Mouse (Mus musculus) hindbrain, embryonic 13.5 days (tissue): ENCODE data around the gene Cnnm3. TPM values are rescaled to one million over a fixed set of nuclear protein-coding genes. Genes with fewer than 3 reads are reported as not detected.
A peak's percentile ranks its signal among the peaks of the same experiment; 100 is the strongest.

Experiments
- ATAC-seq: fragments of 200-750 bp; cut with Nextera tagmentation; 2 replicates; pipeline ENCODE4 v1.8.0; 2017; ENCODE audit warnings: moderate TSS enrichment; ENCODE audit not compliant: low FRiP score
- H3K27ac ChIP-seq: fragments of 300-500 bp; sonication (generic); 2 replicates; pipeline ENCODE4 v1.5.1; 2015; ENCODE audit warnings: inconsistent platforms, mild to moderate bottlenecking, moderate library complexity
- H3K27me3 ChIP-seq: fragments of 300-500 bp; sonication (generic); 2 replicates; pipeline ENCODE4 v1.6.1; 2015; ENCODE audit warnings: mild to moderate bottlenecking, inconsistent platforms
- H3K36me3 ChIP-seq: fragments of 300-500 bp; sonication (generic); 2 replicates; pipeline ENCODE4 v1.6.1; 2015; ENCODE audit warnings: mild to moderate bottlenecking, inconsistent platforms
- H3K4me1 ChIP-seq: fragments of 300-500 bp; sonication (generic); replicated peaks from 2 replicates; pipeline ENCODE4 v1.6.1; 2015; ENCODE audit warnings: inconsistent platforms
- H3K4me2 ChIP-seq: fragments of 300-500 bp; sonication (generic); 2 replicates; pipeline ENCODE4 v1.6.1; 2015; ENCODE audit warnings: inconsistent platforms, mild to moderate bottlenecking, moderate library complexity
- H3K4me3 ChIP-seq: fragments of 300-500 bp; sonication (generic); 2 replicates; pipeline ENCODE4 v1.5.1; 2015; ENCODE audit warnings: mild to moderate bottlenecking, inconsistent platforms
- H3K9ac ChIP-seq: fragments of 300-500 bp; sonication (generic); 2 replicates; pipeline ENCODE4 v1.6.1; 2015; ENCODE audit warnings: mild to moderate bottlenecking, inconsistent platforms
- H3K9me3 ChIP-seq: fragments of 300-500 bp; sonication (generic); 2 replicates; pipeline ENCODE4 v1.6.1; 2016; ENCODE audit warnings: inconsistent platforms
- WGBS: fragments of 180-500 bp; shearing (Covaris S2); methylation state at CpG from one replicate; pipeline ENCODE4 v1.1.7; 2015; 5-methylcytosine and 5-hydroxymethylcytosine counted together
- polyA plus RNA-seq: library from polyadenylated mRNA; unstranded; fragments of >200 nt; fragmentation: Nextera tagmentation; extraction: Ambion mirVana; gene quantifications from 2 replicates; pipeline ENCODE4 v1.2.1, GENCODE M21; 2015

The Cnnm3 gene
- polyA plus RNA-seq, 1 experiment from 2014 or later, result 5.1 TPM

GRCm38 (mm10) chr1:36512089-36512965, 660 bp downstream of the Cnnm3 start:
- Histone ChIP-seq H3K9me3 (no peaks in the 10 kb centered on the region), H3K9ac (peak overlapping the region; percentile 94), H3K27me3 (no peaks in the 10 kb centered on the region), H3K27ac (peak overlapping the region; percentile 98), H3K4me2 (peak overlapping the region; percentile 94), H3K4me3 (peak overlapping the region; percentile 95), H3K4me1 (peaks cover 44% of the 10 kb centered on the region), H3K36me3 (peaks cover 13% of the 10 kb centered on the region)
- ATAC-seq, result peak; percentile 80
- under 1% methylated on average over 83 of the region's 126 CpGs for WGBS

GRCm38 (mm10) chr1:36512966-36513280, 1.3 kb downstream of the Cnnm3 start:
- Histone ChIP-seq H3K9ac (peak overlapping the region; percentile 94), H3K27me3 (no peaks in the 10 kb centered on the region), H3K36me3 (peaks cover 12% of the 10 kb centered on the region), H3K4me2 (peak overlapping the region; percentile 94), H3K4me3 (peak overlapping the region; percentile 95), H3K27ac (peak overlapping the region; percentile 98), H3K9me3 (no peaks in the 10 kb centered on the region), H3K4me1 (peaks cover 50% of the 10 kb centered on the region)
- WGBS, result 1% methylated on average over 16 of the region's 16 CpGs
- ATAC-seq, result no peak

GRCm38 (mm10) chr1:36513310-36513709, 1.6 kb downstream of the Cnnm3 start:
- Histone ChIP-seq H3K36me3 (peaks cover 14% of the 10 kb centered on the region), H3K27me3 (no peaks in the 10 kb centered on the region), H3K9me3 (no peaks in the 10 kb centered on the region), H3K4me1 (peaks cover 53% of the 10 kb centered on the region), H3K27ac (peak overlapping the region; percentile 98; the same call in 1 of the 2 replicates), H3K4me3 (peak overlapping the region; percentile 95), H3K9ac (peak overlapping the region; percentile 94), H3K4me2 (peak overlapping the region; percentile 94)
- WGBS, result 0% methylated on average over 1 of the region's 1 CpGs
- ATAC-seq, result no peak

GRCm38 (mm10) chr1:36513718-36514117, 2.1 kb downstream of the Cnnm3 start:
- Histone ChIP-seq H3K4me1 (peaks cover 58% of the 10 kb centered on the region), H3K9me3 (no peaks in the 10 kb centered on the region), H3K27me3 (no peaks in the 10 kb centered on the region), H3K4me3 (peak overlapping the region; percentile 95), H3K4me2 (peak overlapping the region; percentile 94), H3K9ac (peak overlapping the region; percentile 94; the same call in 1 of the 2 replicates), H3K27ac (no peak overlapping the region), H3K36me3 (peaks cover 18% of the 10 kb centered on the region)
- WGBS, result 37% methylated on average over 2 of the region's 2 CpGs
- no peak for ATAC-seq

GRCm38 (mm10) chr1:36518259-36518658, 6.6 kb downstream of the Cnnm3 start:
- Histone ChIP-seq H3K4me2 (no peak overlapping the region), H3K9ac (0 out of 2 replicates have a peak overlapping the region, but pooled peaks have one; percentile 46), H3K4me1 (peaks cover 67% of the 10 kb centered on the region), H3K9me3 (no peaks in the 10 kb centered on the region), H3K4me3 (no peak overlapping the region), H3K27me3 (no peaks in the 10 kb centered on the region), H3K27ac (no peak overlapping the region), H3K36me3 (peaks cover 62% of the 10 kb centered on the region)
- ATAC-seq, result no peak
- 85% methylated on average over 3 of the region's 3 CpGs for WGBS

GRCm38 (mm10) chr1:36519626-36520025, 8.0 kb downstream of the Cnnm3 start:
- Histone ChIP-seq H3K27me3 (no peaks in the 10 kb centered on the region), H3K4me3 (no peak overlapping the region), H3K27ac (no peak overlapping the region), H3K4me2 (no peak overlapping the region), H3K36me3 (peaks cover 76% of the 10 kb centered on the region), H3K9ac (no peak overlapping the region), H3K9me3 (no peaks in the 10 kb centered on the region), H3K4me1 (peaks cover 62% of the 10 kb centered on the region)
- no peak for ATAC-seq
- WGBS, result 84% methylated on average over 11 of the region's 11 CpGs

- Histone ChIP-seq H3K27ac (no peak overlapping the region), H3K9ac (no peak overlapping the region), H3K36me3 (peaks cover 94% of the 10 kb centered on the region), H3K4me3 (no peak overlapping the region), H3K27me3 (no peaks in the 10 kb centered on the region), H3K4me1 (peaks cover 38% of the 10 kb centered on the region), H3K9me3 (no peaks in the 10 kb centered on the region), H3K4me2 (no peak overlapping the region)
- no peak for ATAC-seq
- WGBS, result 89% methylated on average over 7 of the region's 7 CpGs
These were observed 10.5 kb downstream of the Cnnm3 start for GRCm38 (mm10) chr1:36522210-36522609.

- peaks cover 87% of the 10 kb centered on the region for H3K36me3 ChIP-seq
- WGBS, result 68% methylated on average over 9 of the region's 9 CpGs
- H3K27me3 ChIP-seq, result no peaks in the 10 kb centered on the region
- H3K4me1 ChIP-seq, result peaks cover 32% of the 10 kb centered on the region
- no peaks in the 10 kb centered on the region for H3K9me3 ChIP-seq
- no peak overlapping the region; the same call in 1 of the 2 replicates for H3K9ac ChIP-seq
- peak overlapping the region; percentile 58; the same call in 1 of the 2 replicates for H3K27ac ChIP-seq
- no peak overlapping the region for H3K4me2 ChIP-seq
- no peak overlapping the region for H3K4me3 ChIP-seq
- ATAC-seq, result peak; percentile 25; the same call in 1 of the 2 replicates
These were observed 11.8 kb downstream of the Cnnm3 start for GRCm38 (mm10) chr1:36523332-36524013.

GRCm38 (mm10) chr1:36524058-36524457, 12.4 kb downstream of the Cnnm3 start:
- peaks cover 26% of the 10 kb centered on the region for H3K4me1 ChIP-seq
- no peaks in the 10 kb centered on the region for H3K27me3 ChIP-seq
- H3K4me3 ChIP-seq, result no peak overlapping the region
- peaks cover 81% of the 10 kb centered on the region for H3K36me3 ChIP-seq
- no peaks in the 10 kb centered on the region for H3K9me3 ChIP-seq
- no peak overlapping the region for H3K9ac ChIP-seq
- no peak overlapping the region for H3K4me2 ChIP-seq
- 81% methylated on average over 5 of the region's 5 CpGs for WGBS
- 0 out of 2 replicates have a peak overlapping the region, but pooled peaks have one; percentile 18 for H3K27ac ChIP-seq
- no peak for ATAC-seq

GRCm38 (mm10) chr1:36525774-36526173, 14.1 kb downstream of the Cnnm3 start:
- Histone ChIP-seq H3K36me3 (peaks cover 69% of the 10 kb centered on the region), H3K4me2 (no peak overlapping the region), H3K27ac (no peak overlapping the region), H3K9ac (no peak overlapping the region), H3K9me3 (no peaks in the 10 kb centered on the region), H3K4me1 (peaks cover 38% of the 10 kb centered on the region), H3K27me3 (no peaks in the 10 kb centered on the region), H3K4me3 (no peak overlapping the region)
- 90% methylated on average over 12 of the region's 12 CpGs for WGBS
- no peak for ATAC-seq

GRCm38 (mm10) chr1:36526903-36527302, 15.2 kb downstream of the Cnnm3 start:
- H3K4me3 ChIP-seq, result no peak overlapping the region
- H3K9ac ChIP-seq, result no peak overlapping the region
- peaks cover 38% of the 10 kb centered on the region for H3K4me1 ChIP-seq
- no peaks in the 10 kb centered on the region for H3K9me3 ChIP-seq
- no peak overlapping the region for H3K4me2 ChIP-seq
- H3K36me3 ChIP-seq, result peaks cover 69% of the 10 kb centered on the region
- no peak overlapping the region for H3K27ac ChIP-seq
- ATAC-seq, result no peak
- 92% methylated on average over 10 of the region's 10 CpGs for WGBS
- no peaks in the 10 kb centered on the region for H3K27me3 ChIP-seq

- H3K27ac ChIP-seq, result peak overlapping the region; percentile 52
- H3K4me3 ChIP-seq, result no peak overlapping the region
- no peaks in the 10 kb centered on the region for H3K9me3 ChIP-seq
- H3K9ac ChIP-seq, result no peak overlapping the region
- peak; percentile 26; the same call in 1 of the 2 replicates for ATAC-seq
- whole genome bisulfite sequencing, result 11% methylated on average over 1 of the region's 1 CpGs
- H3K4me1 ChIP-seq, result peaks cover 25% of the 10 kb centered on the region
- no peak overlapping the region for H3K4me2 ChIP-seq
- H3K36me3 ChIP-seq, result peaks cover 57% of the 10 kb centered on the region
- no peaks in the 10 kb centered on the region for H3K27me3 ChIP-seq
These were observed 16.7 kb downstream of the Cnnm3 start for GRCm38 (mm10) chr1:36528351-36528750.
